Mouse (Mus musculus) activated CD4-positive, CD25-positive, alpha-beta regulatory T cell, adult 4 months (primary cell): ENCODE results near the gene Hint2. TPM values are rescaled to one million over a fixed set of nuclear protein-coding genes. Genes with fewer than 3 reads are reported as not detected.

Experiments used
- ATAC-seq: one replicate; pipeline ENCODE4 v1.8.0; 2017
- polyA plus RNA-seq, 2 experiments: library from polyadenylated mRNA; unstranded; fragments of 100-300 nt; shearing (Covaris generic); gene quantifications; one replicate each; pipeline ENCODE4 v1.2.1; 2017

Gene Hint2
- polyA plus RNA-seq, 2 experiments from 2014 or later = 41.0 to 42.7 TPM

DNA sequence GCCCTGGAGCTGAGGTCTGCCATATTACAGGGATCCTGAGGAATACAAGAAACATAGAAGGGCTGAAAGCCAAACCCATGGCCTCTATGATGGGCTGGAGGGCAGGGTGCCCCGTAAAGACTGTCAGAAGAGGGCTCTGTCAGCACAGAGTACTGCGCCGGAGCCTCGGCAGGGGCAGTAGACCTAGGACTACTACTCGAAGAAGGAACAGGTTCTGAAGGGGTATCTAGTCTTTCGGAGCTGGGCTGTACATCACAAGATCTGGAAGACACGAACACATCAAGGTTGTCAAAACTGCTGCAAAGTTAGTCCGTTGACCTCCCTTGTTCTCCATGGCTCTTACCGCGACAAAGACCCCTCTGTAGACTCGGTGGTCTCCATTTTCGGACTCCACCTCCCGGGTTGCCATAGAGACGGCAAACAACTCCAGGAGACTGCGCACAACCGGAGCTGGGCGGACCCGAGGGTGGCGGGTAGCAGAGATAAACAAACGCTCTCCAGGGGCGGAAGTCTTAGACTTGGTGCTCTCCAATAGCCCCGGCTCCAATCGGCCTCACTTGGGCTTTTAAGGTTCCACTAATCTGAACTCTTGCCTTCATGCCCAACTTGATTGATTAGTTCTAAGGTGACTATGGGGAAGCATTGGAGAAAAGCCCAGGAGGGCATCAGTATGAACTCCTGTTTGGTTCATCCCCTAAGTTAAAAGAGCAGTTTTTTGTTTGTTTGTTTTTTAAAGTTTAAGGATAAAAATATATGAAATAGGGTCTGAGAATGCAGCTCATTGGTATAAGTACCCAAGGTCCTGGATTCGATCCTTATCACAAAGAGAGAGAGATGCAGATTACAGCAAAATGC lies 2.9 kb downstream of the Hint2 start, which contains the start of gene Spag8:
Gene Spag8 (minus strand): TSS at position 434 of the 855 bp plus-strand sequence.
- ATAC-seq = no peak

DNA sequence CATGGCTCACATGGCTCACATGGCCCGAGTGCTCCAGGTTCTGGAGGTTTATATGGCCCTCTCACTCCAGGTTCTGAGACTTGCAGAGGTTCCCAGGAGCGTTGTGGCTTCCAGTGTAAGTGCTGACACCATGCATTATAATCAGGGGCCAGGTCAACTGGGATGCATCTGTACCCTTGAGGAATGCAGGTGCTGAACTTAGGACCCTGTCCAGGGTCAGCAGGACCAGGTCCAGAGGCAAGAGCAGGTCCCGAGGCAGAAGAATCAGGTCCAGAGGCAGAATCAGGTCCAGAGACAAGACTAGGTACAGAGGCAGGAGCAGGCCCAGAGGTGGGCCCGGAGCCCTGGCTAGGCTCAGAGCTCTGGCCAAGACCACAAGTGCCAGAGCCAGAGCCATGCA lies 3.5 kb downstream of the Hint2 start:
- ATAC-seq = no peak

DNA sequence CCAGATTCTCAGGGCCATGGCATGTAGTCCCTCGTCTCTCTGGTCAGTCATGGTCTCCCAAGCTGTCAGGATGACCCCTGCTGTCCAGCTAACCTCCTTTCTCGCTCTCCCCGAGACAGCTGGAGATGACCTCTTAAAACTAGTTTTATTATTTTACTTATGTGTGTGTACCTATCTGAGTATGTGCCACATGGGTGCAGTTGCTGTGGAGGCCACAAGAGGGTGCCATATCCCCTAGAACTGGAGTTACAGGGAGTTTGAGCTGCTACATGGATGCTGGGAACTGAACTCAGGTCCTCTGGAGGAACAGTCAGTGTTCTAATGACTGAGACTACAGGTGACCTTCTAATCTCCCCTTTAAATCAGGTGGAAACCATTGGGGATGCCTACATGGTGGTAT lies 6.5 kb downstream of the Hint2 start:
- ATAC-seq = no peak

DNA sequence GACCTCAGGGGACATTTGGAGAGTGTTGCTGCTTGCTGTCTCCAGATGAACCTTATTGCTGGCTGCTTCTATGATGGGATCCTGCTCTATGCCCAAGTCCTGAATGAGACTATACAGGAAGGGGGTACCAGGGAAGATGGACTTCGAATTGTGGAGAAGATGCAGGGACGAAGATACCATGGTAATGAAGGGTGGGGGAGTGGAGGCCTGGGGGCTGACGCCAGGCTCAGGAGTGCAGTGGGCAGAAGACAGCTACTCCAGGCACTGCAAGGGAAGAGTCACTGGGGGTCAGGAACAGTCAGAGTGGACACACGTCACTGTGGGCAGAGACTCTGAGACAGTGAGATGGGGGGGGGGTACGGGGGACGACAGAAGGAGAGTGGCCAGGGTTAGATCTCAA lies 15.8 kb downstream of the Hint2 start:
- ATAC-seq = no peak

DNA sequence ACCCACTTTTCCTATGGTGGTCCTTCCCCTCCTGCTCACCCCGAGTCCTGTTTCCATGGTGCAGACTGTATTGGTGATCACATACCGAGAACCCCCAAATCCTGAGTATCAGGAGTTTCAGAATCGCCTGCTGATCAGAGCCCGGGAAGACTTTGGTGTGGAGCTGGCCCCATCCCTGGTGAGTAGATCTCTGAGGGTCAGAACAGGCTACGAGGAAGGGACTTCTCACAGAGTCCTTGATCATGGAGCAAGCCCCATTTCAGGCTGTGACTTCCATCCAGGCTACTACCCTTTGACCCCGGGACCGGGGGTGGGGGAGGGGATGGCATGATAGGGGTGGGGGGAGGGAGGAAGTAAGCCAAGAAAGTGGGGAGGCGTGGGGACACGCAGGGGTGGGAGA lies 16.2 kb downstream of the Hint2 start:
- ATAC-seq = no peak

DNA sequence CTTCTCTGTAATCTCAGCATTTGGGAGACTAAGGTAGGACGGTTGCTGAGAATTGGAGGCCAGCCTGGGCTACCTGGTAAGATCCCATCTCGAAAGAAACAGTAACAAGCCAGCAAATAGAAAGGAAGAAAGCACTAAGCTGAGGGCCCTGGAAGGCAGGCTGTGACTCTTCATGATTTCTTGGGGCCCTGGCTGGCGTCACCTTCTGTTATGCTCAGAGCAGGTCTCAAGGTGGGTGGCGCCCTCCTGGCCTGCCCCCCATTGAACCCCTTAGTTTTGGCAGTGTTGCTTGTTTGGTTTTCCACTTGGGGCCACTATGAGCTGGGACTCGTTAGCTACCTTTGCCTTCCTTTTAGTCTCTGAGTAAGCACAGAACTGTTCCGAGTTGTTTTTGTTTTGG lies 19.5 kb downstream of the Hint2 start:
- no peak for ATAC-seq

DNA sequence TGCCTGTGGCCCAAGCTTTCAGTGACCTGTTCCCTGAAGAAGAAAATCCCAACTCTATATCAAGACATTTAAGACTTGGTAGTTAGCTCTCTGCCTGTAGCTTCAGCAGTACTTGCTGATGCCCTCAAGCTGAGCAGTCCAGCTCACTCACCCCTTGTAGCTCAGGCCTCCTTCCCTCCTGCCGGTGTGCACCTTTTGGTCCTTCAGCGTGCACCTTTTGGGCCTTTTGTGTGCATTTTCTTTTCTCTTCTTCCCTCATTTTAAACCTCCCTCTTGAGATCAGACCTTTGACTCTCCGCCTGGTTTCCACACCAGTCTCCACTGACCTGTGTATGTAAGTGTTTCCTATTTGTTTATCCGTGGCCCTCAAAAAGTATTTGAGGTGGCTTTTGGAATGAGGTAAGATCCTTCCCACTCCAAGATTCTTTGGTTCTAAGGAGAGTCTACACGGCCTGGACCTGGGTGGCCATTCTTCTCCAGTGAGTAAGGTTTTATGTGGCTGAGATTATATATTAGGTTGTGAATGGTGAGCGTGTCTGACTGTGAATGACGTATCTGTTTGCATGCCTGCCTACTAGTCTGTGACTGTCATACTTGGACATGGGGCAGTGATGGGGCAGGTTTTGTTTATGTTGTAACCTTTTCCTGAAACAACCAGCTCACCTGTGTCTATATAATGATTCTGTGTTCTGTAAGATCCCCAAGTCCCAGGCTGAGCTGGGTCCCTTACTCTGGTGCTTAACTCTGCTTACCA lies 21.5 kb downstream of the Hint2 start:
- no peak for ATAC-seq

DNA sequence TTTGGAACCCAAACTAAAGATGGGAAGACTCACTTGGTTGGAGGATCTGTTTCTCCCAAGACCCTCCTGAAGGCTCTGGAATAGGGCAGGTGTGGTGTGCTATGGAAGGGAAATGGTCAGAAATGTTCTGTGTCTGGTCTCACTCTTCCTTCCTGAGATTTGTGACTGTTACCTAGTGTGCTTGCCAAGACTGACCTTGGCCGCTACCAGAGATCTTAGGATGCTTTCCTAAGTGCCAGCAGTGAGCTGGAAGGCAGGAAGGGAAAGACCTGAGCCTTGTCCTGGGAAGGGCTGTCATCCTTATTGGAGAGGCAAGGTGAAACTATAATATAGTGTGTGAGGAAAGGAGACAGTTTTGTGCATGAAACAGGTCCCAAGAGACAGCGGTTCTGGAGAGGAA lies 22.5 kb downstream of the Hint2 start:
- no peak for ATAC-seq

DNA sequence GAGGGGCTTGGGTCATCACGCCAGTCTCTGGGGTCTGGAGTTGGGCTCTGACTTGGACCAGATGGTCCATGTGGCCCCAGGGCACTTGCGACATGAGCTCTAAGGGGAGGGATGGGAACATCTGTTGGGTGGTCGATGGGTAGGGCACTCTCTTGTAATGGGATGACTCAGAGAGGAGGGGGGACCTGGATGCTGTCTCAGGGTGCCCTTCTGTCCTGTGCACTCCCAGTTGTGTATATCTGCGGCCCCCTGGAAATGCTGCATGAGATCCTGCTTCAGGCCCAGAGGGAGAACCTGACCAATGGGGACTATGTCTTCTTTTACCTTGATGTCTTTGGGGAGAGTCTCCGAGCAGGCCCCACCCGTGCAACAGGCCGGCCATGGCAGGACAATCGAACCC lies 23.0 kb downstream of the Hint2 start:
- no peak for ATAC-seq

DNA sequence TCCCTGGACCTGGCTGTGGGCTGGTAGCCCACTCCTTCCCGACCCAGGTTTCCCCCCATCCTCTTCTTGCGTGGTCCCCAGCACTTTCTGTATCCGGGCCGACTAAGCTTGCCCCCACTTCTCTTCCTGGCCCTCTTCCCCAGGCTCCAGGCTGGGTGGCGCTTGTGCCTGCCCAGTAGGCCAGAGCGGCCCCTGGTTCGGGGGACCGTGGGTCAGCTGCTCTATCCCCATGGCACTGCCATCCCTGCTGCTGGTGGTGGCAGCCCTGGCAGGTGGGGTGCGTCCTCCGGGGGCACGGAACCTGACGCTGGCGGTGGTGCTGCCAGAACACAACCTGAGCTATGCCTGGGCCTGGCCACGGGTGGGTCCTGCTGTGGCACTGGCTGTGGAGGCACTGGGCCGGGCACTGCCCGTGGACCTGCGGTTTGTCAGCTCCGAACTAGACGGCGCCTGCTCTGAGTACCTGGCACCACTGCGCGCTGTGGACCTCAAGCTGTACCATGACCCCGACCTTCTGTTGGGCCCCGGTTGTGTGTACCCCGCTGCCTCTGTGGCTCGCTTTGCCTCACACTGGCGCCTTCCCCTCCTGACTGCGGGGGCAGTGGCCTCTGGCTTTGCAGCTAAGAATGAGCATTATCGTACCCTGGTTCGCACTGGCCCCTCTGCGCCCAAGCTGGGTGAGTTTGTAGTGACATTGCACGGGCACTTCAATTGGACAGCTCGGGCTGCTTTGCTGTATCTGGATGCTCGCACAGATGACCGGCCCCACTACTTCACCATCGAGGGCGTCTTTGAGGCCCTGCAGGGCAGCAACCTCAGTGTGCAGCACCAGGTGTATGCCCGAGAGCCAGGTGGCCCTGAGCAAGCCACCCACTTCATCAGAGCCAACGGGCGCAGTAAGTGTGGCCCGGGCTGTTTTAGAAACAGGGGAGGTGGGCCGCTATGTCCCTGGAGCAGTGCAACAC lies 24.0 kb downstream of the Hint2 start:
- ATAC-seq = no peak

DNA sequence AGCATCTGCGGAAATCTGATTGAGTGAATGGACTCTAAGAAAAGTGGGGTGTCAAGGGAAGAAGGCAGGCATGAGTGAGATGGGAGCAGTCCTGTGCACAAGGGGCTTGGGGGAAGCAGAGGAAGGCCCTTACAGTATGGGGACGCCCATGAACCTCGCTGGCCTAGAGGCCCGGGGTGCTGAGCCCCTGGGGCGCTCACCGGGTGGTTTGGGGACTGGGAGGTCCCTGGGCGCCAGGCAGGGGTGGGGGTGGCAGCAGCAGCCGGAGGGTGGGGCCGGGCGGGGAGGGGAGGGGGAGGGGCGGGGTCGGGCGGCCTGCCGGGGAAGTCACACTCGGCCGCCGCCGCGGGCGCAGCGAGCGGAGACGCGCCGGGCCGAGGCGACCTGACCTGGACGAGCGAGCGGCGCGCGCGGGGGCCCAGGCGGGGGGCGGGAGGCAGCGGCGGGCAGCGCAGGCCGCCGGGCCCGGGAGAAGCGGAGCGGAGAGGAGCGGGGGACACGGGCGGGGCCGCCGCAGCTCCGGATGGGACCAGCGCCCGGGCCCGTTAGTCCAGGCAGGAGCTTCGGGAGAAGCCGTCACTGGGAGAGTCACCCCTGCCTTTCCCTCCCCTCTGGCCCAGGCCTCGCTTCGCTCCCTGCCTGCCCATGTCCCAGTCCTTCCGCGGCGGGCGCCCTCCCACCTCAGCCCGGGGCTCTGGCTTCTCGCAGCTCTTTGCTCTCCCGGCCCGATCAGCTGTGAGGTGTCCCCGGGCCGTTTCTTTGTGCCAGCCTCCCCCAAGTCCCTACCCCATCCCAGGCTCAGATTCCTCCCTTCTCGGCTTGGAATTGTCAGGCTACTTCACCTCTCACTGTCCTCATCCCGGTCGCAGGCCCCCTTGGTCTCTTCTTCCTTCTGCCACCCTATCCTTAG lies 25.0 kb downstream of the Hint2 start, which contains the start of gene Npr2:
Gene Npr2 (plus strand): TSS at position 890 of the 910 bp plus-strand sequence.
- no peak for ATAC-seq

DNA sequence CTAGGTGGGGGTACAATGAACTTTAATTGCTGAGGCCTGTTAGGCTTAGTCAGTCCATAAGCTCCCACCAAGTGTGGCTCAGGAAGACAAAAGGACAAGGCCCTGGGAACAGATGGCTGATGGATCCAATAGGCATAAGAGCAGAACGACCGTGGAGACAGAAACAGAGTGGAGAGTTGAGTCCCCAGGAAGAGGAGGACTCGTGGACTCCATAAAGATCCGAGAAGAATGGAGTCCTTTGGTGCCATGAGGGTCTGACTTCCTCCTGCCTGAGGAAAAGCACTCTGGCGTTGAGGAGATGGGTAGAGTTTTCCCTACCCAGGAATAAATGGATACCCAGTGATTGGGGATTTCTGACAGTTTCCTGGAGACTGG lies 25.6 kb downstream of the Hint2 start:
- no peak for ATAC-seq

DNA sequence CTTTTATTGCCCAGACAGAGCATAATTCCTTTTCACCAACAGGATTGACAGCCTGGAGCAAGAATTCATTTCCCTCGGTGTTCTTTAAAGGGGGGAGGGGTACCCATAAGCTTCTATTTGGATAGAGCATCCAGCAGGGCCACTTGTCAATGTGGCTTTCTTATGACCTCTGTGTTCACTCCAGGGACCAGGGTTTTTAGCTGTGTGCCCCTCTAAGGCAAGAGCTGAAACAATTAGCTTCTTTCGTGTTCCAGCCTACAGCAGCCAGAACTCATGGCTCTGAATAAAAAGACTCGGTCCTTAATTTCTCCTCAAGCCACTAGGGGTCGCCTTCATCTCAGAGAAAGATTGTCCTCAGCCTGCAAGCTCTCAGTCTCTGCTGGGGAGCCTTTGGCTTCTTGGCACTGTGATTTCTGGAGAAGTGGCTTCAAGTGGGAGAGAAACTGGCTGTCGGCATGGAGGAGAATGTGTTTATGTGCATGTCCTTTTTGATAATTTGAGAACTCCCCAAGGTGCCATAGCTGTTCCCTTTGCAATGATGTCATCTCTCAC lies 26.2 kb downstream of the Hint2 start:
- no peak for ATAC-seq

DNA sequence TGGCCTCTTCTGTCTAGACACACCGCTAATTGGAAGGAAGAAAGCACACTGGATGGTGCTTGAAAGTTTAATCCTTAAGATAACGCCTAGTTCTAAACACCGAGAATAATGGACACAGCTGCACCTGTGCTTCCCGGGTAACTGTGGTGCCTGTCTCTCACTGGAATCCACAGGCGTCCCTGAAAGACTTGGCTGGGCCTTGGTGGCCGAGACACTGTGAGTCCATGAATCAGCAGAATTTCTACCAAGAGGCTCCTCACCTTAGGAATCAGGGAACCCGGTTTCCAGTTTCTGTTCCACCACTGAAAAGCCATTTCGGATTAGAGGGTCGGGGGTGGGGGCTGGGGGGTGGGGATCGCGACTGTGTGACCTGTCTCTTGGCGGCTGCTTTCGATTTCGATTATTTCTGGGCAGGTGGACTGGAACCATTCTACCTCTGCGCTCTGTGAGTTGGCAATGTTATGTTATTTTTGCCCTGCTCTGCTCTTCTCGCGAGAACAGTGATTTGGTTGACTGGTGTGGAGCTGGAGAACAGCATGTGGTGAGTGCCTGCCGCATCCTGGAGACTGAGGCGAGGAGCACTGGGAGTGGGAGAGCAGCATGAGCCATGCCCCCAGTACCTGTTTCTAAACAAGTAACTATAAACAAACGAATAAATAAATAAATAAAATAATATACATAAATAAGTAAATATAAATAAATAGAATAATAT lies 27.0 kb downstream of the Hint2 start:
- no peak for ATAC-seq

DNA sequence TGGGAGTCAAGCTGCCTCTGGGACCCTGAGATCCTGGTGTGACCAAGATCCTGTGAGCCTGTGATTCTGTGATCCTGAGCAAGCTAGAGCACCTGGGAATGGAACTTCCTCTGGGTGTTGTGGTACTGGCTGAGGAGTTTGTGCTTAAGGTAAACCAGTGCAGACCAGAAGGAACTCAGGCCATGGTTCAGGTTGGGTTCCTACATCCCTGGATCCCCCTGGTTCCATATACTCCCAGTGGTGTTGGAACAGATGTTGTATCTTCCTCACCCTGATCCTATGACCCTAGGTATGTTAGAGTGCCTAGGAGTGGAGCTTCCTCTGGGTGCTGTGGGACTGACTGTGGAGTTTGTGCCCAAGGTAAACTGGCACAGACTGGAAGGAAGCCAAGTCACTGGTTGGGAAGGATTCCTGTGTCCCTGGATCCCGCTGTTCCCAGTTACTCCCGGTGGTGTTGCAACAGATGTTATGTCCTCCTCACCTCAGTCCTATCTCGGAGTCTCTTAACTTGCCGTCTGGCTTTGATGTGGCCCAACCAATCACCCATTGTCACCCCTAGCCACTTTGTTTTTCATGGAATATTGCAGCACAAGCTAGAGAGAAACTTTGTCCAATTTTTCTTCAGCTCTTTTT lies 36.0 kb downstream of the Hint2 start:
- ATAC-seq = no peak

DNA sequence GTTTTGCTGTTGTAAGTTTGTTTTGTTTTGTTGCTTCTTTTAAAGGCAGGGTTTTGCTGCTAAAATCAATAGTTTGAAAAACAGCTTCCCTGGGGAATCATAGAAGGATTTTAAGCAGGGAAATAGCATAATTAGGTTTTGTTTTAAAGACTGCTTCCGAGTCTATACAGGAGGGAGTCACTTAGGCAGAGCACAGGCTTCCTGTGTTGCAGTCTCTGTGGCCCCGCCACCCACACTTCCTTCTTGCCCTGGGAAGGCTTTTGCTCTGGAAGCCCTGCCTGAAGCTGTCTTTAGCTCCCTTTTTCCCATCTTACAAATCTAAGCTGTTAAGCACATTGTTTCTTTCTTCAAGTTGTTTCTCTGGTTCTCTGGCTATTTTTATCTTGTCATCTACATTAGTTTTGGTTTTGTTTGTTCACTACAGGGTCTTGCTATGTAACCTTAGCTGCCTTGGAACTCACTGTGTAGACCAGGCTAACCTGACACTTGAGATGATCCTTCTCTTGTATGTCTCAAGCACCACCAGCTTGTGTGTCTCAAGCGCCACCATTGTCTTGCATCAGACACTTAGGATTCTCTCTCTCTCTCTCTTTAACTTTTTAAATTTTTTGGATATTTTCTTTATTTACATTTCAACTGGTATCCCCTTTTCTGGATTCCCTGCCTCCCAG lies 43.1 kb downstream of the Hint2 start:
- ATAC-seq = no peak

DNA sequence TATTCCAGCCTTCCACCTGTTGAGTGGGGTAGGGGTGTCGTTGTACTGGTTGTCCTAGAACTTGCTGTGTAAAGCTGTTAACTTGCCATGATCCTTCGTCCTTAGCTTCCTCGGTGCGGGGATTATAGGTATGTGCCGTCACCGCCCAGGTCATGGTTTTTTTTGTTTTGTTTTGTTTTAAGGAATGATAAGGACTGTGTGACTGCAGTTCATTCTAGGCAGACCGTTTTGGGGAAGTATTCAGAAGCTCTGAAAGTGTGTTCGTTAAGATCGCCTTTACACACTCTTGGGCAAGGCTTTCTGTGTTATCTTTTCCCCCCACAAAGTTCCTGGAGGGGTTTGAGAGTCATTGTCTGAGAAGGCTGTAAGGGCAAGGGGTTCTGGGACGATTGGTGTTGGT lies 43.7 kb downstream of the Hint2 start:
- ATAC-seq = no peak

DNA sequence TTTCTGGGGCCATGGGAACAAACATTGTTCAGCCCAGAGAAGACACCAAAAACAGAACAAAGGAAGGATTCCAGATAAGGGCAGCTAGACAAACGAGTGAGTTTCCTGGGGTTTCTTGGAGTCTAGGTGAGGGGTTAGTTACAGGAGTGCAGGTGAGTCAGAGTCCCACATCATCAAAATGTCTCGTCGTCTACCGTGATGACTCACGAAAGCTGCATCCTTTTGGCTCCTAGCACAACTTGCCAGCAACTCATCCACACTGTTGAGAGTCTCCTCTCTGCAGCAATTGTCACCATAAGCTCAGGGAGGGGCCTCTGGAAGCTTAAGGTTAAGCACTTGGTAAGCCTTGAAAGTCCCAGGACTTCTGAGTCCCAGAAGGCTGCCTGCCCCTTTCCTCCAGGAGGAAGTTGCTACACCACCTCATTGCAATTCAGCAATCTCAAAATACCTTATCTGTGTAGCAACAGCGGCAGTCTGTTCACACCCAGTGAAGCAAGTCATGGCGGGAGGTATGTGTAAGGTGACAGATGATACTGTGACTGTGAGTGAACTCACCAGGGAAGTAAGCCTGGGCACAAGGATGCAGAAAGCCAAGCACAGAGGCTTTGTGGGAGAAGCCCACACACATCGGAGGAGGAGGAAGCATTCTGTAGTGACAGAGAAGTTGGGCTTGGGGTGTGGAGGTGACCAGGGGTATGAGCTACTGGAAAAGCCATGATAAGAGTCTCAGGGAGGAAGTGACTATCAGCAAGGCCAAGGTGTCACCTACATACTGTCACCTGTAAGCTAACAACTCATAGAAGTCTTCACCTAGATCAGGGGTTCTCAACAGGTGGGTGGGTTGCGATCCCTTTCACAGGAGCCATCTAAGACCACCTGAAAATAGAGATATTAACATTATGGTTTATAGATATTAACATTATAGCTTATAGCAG lies 51.2 kb downstream of the Hint2 start:
- ATAC-seq = no peak
